Mouse (Mus musculus): Measurements from ENCODE around the gene Zfp935. TPM values are rescaled to one million over a fixed set of nuclear protein-coding genes. Genes with fewer than 3 reads are reported as not detected.
A peak's percentile ranks its signal among the peaks of the same experiment; 100 is the strongest.
"Not testable (repeated sequence)": the region's sequence is repeated elsewhere in the genome, so short reads cannot be mapped to it uniquely, and the experiment has no call there.

Gene Zfp935
- total RNA-seq (2012; rRNA removed) = not detected in 2 replicates
- total RNA-seq (2014; rRNA removed) = 1.4 TPM in 1 of 2 replicates, not detected in the other
- 2.5 TPM in 1 of 2 replicates, not detected in the other for polyA plus RNA-seq (2012; ENCODE audit: insufficient read length, low read depth)

- Histone ChIP-seq H3K4me3 (replicated peaks in 1 of 3; ENCODE audit: low read depth in 2 of 3, low read length in 2 of 3, poor library complexity in 1 of 3) (peak within 1 kb of the TSS in 2 of 3 experiments; percentile 50 to 94), H3K9ac (ENCODE audit: insufficient read depth, low read depth) (peak within 1 kb of the TSS; percentile 84)
- H3K4me1 ChIP-seq (ENCODE audit: control insufficient read depth in 1 of 2, insufficient read depth in 2 of 2); dilution Hi-C loops (cut with MboI; ENCODE audit: extremely low pct_ligation_motif_present, extremely low pct_unique_long_range_greater_than_20kb, low sequenced_read_pairs); H3K4me2 ChIP-seq (ENCODE audit: insufficient read depth, low read depth, poor library complexity, severe bottlenecking); H3K79me2 ChIP-seq (replicated peaks; ENCODE audit: control insufficient read depth, extremely low read depth, insufficient read depth, poor library complexity, severe bottlenecking); H3K9me3 ChIP-seq (replicated peaks; ENCODE audit: low read length); H3K36me3 ChIP-seq (replicated peaks in 1 of 2; ENCODE audit: control insufficient read depth in 1 of 2, insufficient read depth in 1 of 2, low read length in 1 of 2); H3K27ac ChIP-seq (ENCODE audit: insufficient read depth, low read depth); in situ Hi-C loops (cut with MboI; ENCODE audit: low pct_ligation_motif_present, low pct_unique_long_range_greater_than_20kb, low sequenced_read_pairs); H3K27me3 ChIP-seq (replicated peaks): not testable (repeated sequence)
- peak; percentile 48 for TF ChIP-seq HCFC1 (IDR thresholded peaks at IDR 0.05; ENCODE audit: low read depth, low read length)
- peak; percentile 64; the same call in 1 of the 2 replicates for TF ChIP-seq E2F4 (IDR thresholded peaks at IDR 0.05; ENCODE audit: insufficient replicate concordance, low read depth, low read length)
- TF ChIP-seq POLR2A (IDR thresholded peaks at IDR 0.05; ENCODE audit: low read depth, low read length) = 0 out of 2 replicates have a peak, but pooled peaks have one; percentile 24
- peak; percentile 23 for DNase-seq (ENCODE audit: extremely low read depth)
Measured at GRCm38 (mm10) chr13:62558189-62559110, at the start of gene Zfp935. Gene Zfp935, minus strand, starts transcription at chr13:62558511.

DNA sequence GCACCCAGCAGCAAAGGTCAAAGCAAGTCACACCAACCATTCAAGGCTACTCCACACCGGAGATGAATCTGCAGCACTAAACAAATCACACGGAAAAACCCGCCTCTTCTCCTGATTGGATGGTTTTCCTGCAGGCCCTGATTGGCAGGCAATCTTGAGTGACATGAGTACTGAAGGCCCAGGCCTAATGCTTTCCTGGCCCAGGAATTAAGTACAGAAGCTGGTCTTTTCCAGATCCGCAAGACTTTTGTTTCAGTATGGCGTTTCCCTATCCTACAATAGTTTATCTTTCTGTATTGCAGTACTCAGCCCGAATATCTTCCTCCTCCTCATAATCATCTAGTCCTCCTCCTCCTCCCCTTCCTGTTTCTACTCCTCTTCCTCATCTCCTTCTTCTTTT is 12.8 kb upstream of the Zfp935 start, which contains the start of gene Zfp934:
TSS of gene Zfp934 (minus strand) at position 101 of the 400 bp plus-strand sequence.
- H3K4me2 ChIP-seq (ENCODE audit: insufficient read depth, low read depth, poor library complexity, severe bottlenecking); H3K79me2 ChIP-seq (replicated peaks; ENCODE audit: control insufficient read depth, extremely low read depth, insufficient read depth, poor library complexity, severe bottlenecking); H3K4me1 ChIP-seq (ENCODE audit: control insufficient read depth in 1 of 2, insufficient read depth in 2 of 2); H3K27me3 ChIP-seq (replicated peaks); H3K36me3 ChIP-seq (replicated peaks in 1 of 2; ENCODE audit: control insufficient read depth in 1 of 2, insufficient read depth in 1 of 2, low read length in 1 of 2); DNase-seq (ENCODE audit: extremely low read depth); in situ Hi-C loops (cut with MboI; ENCODE audit: low pct_ligation_motif_present, low pct_unique_long_range_greater_than_20kb, low sequenced_read_pairs); dilution Hi-C loops (cut with MboI; ENCODE audit: extremely low pct_ligation_motif_present, extremely low pct_unique_long_range_greater_than_20kb, low sequenced_read_pairs); H3K9ac ChIP-seq (ENCODE audit: insufficient read depth, low read depth); H3K27ac ChIP-seq (ENCODE audit: insufficient read depth, low read depth); H3K9me3 ChIP-seq (replicated peaks; ENCODE audit: low read length); H3K4me3 ChIP-seq (replicated peaks in 1 of 3; ENCODE audit: low read depth in 2 of 3, low read length in 2 of 3, poor library complexity in 1 of 3): not testable (repeated sequence)

- H3K4me2 ChIP-seq (ENCODE audit: insufficient read depth, low read depth, poor library complexity, severe bottlenecking); H3K9ac ChIP-seq (ENCODE audit: insufficient read depth, low read depth); DNase-seq (ENCODE audit: extremely low read depth); H3K36me3 ChIP-seq (replicated peaks in 1 of 2; ENCODE audit: control insufficient read depth in 1 of 2, insufficient read depth in 1 of 2, low read length in 1 of 2); H3K27ac ChIP-seq (ENCODE audit: insufficient read depth, low read depth); H3K27me3 ChIP-seq (replicated peaks); H3K4me3 ChIP-seq (replicated peaks in 1 of 3; ENCODE audit: low read depth in 2 of 3, low read length in 2 of 3, poor library complexity in 1 of 3); in situ Hi-C loops (cut with MboI; ENCODE audit: low pct_ligation_motif_present, low pct_unique_long_range_greater_than_20kb, low sequenced_read_pairs); H3K4me1 ChIP-seq (ENCODE audit: control insufficient read depth in 1 of 2, insufficient read depth in 2 of 2); H3K9me3 ChIP-seq (replicated peaks; ENCODE audit: low read length); dilution Hi-C loops (cut with MboI; ENCODE audit: extremely low pct_ligation_motif_present, extremely low pct_unique_long_range_greater_than_20kb, low sequenced_read_pairs); H3K79me2 ChIP-seq (replicated peaks; ENCODE audit: control insufficient read depth, extremely low read depth, insufficient read depth, poor library complexity, severe bottlenecking): not testable (repeated sequence)
Measured at GRCm38 (mm10) chr13:62561696-62562095, 3.4 kb upstream of the Zfp935 start.

- dilution Hi-C loops (cut with MboI; ENCODE audit: extremely low pct_ligation_motif_present, extremely low pct_unique_long_range_greater_than_20kb, low sequenced_read_pairs); H3K27me3 ChIP-seq (replicated peaks); DNase-seq (ENCODE audit: extremely low read depth); H3K36me3 ChIP-seq (replicated peaks in 1 of 2; ENCODE audit: control insufficient read depth in 1 of 2, insufficient read depth in 1 of 2, low read length in 1 of 2); H3K4me3 ChIP-seq (replicated peaks in 1 of 3; ENCODE audit: low read depth in 2 of 3, low read length in 2 of 3, poor library complexity in 1 of 3); H3K9me3 ChIP-seq (replicated peaks; ENCODE audit: low read length); H3K27ac ChIP-seq (ENCODE audit: insufficient read depth, low read depth); H3K9ac ChIP-seq (ENCODE audit: insufficient read depth, low read depth); H3K79me2 ChIP-seq (replicated peaks; ENCODE audit: control insufficient read depth, extremely low read depth, insufficient read depth, poor library complexity, severe bottlenecking); H3K4me2 ChIP-seq (ENCODE audit: insufficient read depth, low read depth, poor library complexity, severe bottlenecking); H3K4me1 ChIP-seq (ENCODE audit: control insufficient read depth in 1 of 2, insufficient read depth in 2 of 2); in situ Hi-C loops (cut with MboI; ENCODE audit: low pct_ligation_motif_present, low pct_unique_long_range_greater_than_20kb, low sequenced_read_pairs): not testable (repeated sequence)
Measured at GRCm38 (mm10) chr13:62530129-62530528, 28.2 kb downstream of the Zfp935 start.

GRCm38 (mm10) chr13:62510641-62511420 is 47.5 kb downstream of the Zfp935 start:
- dilution Hi-C loops (cut with MboI; ENCODE audit: extremely low pct_ligation_motif_present, extremely low pct_unique_long_range_greater_than_20kb, low sequenced_read_pairs); H3K27ac ChIP-seq (ENCODE audit: insufficient read depth, low read depth); H3K79me2 ChIP-seq (replicated peaks; ENCODE audit: control insufficient read depth, extremely low read depth, insufficient read depth, poor library complexity, severe bottlenecking); H3K27me3 ChIP-seq (replicated peaks); H3K4me2 ChIP-seq (ENCODE audit: insufficient read depth, low read depth, poor library complexity, severe bottlenecking); H3K4me1 ChIP-seq (ENCODE audit: control insufficient read depth in 1 of 2, insufficient read depth in 2 of 2); in situ Hi-C loops (cut with MboI; ENCODE audit: low pct_ligation_motif_present, low pct_unique_long_range_greater_than_20kb, low sequenced_read_pairs); H3K9me3 ChIP-seq (replicated peaks; ENCODE audit: low read length); H3K9ac ChIP-seq (ENCODE audit: insufficient read depth, low read depth); H3K4me3 ChIP-seq (replicated peaks in 1 of 3; ENCODE audit: low read depth in 2 of 3, low read length in 2 of 3, poor library complexity in 1 of 3); DNase-seq (ENCODE audit: extremely low read depth); H3K36me3 ChIP-seq (replicated peaks in 1 of 2; ENCODE audit: control insufficient read depth in 1 of 2, insufficient read depth in 1 of 2, low read length in 1 of 2): not testable (repeated sequence)

Measured in CH12.LX (cell line).